Mouse (Mus musculus): ENCODE measurements around the gene Ripor3.

DNA sequence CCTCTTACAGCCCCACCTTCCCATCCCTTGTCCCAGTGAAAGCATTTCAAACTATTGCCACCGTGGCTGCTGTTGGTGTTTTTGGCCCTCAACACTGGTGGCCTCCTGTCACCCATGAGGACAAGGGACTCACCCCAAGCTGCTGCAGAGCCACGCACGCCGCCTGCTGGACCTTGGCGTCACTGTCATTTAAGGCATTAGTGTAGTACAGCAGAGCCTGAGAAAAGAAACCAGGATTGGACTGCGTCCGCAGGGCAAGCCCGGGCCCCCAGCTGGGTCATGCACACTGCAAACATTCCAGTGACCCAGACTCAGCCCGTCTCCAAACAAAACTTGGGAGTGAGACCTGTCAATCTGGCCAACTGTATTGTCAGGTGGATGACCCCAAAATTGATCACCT is 27.8 kb downstream of the Ripor3 start:
- TF ChIP-seq CTCF (IDR thresholded peaks at IDR 0.05; ENCODE audit: low read depth) (peak; percentile 72), EP300 (IDR thresholded peaks at IDR 0.05; ENCODE audit: low read depth) (no peak)
